Mouse (Mus musculus) T-helper 2 cell (primary cell): ENCODE measurements at regions not wholly inside any gene's neighbourhood (a gene's known extent, or its start where the extent isn't known, plus 50 kb on each side); places are given as distances from the start of the nearest gene placed in this dataset.

ENCODE experiments used
- in situ Hi-C: fragments of 300-600 bp; cut with MboI, MseI; formaldehyde crosslinking; loops from one replicate; pipeline ENCODE4 v1.15.1; 2025; ENCODE audit warnings: high pct_unique_total_duplicates

DNA sequence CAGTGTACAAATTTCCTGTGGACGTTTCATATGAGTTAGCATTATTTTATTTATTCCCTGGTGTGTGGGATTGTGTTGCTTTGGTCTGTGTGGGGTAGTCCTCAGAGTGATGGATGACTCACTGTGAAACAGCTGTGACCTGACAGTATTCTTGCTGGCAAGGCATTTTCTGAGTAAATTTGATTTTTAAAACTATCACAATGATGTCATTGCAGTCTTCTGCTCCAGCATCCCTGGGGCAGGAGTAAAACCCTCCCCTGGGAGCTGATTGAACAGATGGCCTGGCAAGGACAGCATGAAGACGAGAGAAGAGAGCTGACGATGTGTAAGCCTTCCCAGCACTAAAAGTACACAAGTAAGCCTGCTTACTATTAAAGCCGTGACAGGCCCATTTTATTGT is 345.3 kb downstream of the Ppp1r3a start:
- in situ Hi-C loops, result no loop called here

DNA sequence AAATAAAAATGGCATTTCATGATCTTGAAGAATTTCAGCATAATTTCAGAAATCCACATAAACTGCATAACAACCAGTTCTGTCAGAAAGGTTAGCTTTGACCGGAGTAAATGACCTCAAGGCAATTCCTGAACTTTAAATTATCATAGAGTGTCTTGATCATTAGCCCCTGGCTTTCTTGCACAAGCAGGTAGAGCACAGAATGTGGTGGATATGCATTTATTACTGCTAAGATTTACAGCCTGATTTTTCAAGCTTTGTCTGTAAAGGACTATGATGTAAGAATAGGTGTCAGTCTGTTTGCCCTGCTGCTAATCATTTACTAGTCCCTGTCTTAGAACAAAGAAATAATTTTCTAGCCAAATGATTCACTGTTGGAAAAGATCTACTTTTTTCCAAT is 347.3 kb downstream of the Ppp1r3a start:
- in situ Hi-C loops, result no loop called here

GRCm38 (mm10) chr6:14358280-14358679 is 396.8 kb downstream of the Ppp1r3a start:
- in situ Hi-C loops, result no loop called here
